Mouse (Mus musculus) C2C12 (cell line): Measurements from ENCODE around the gene Hsd17b3.

Source experiments
- CEBPB ChIP-seq: IDR thresholded peaks from one replicate; pipeline ENCODE4 v1.6.1; 2011; ENCODE audit warnings: low read depth, mild to moderate bottlenecking, control low read depth, moderate library complexity
- CTCF ChIP-seq: IDR thresholded peaks from one replicate; pipeline ENCODE4 v1.5.1; 2011; ENCODE audit not compliant: control insufficient read depth, insufficient read depth, insufficient read length
- FOSL1 ChIP-seq: IDR thresholded peaks from one replicate; pipeline ENCODE4 v1.8.0; 2011; ENCODE audit warnings: mild to moderate bottlenecking, low read length; ENCODE audit not compliant: poor library complexity, insufficient read depth, severe bottlenecking
- MAX ChIP-seq: IDR thresholded peaks from one replicate; pipeline ENCODE4 v1.6.1; 2011; ENCODE audit warnings: mild to moderate bottlenecking, control low read depth
- MYOG ChIP-seq: IDR thresholded peaks from one replicate; pipeline ENCODE4 v1.6.1; 2011; ENCODE audit not compliant: control insufficient read depth, insufficient read length; ENCODE audit errors: extremely low read depth
- USF1 ChIP-seq: IDR thresholded peaks from one replicate; pipeline ENCODE4 v1.6.1; 2011; ENCODE audit warnings: low read depth, mild to moderate bottlenecking, control low read depth, moderate library complexity

GRCm38 (mm10) chr13:64066653-64067052 is 22.4 kb downstream of the Hsd17b3 start:
- TF ChIP-seq USF1 (no peak), CTCF (no peak), MAX (no peak), MYOG (no peak), CEBPB (no peak), FOSL1 (no peak)
